Mouse (Mus musculus) bone marrow, adult 2 months (tissue): ENCODE measurements around the gene Klrb1f. TPM values are rescaled to one million over a fixed set of nuclear protein-coding genes. Genes with fewer than 3 reads are reported as not detected.
"Not testable (repeated sequence)": the region's sequence is repeated elsewhere in the genome, so short reads cannot be mapped to it uniquely, and the experiment has no call there.

Experiments
- H3K27ac ChIP-seq: fragments of 200-500 bp; 2 replicates; pipeline ENCODE4 v1.5.1; 2012; ENCODE audit warnings: low read depth, mild to moderate bottlenecking, control low read depth, inconsistent platforms, low read length; ENCODE audit not compliant: control insufficient read depth, poor library complexity, insufficient read depth
- H3K4me1 ChIP-seq: fragments of 200-500 bp; 2 replicates; pipeline ENCODE4 v1.6.1; 2011; ENCODE audit warnings: low read length; ENCODE audit not compliant: control insufficient read depth, insufficient read depth
- H3K4me3 ChIP-seq: fragments of 200-500 bp; replicated peaks from 2 replicates; pipeline ENCODE3; 2011; ENCODE audit warnings: mild to moderate bottlenecking, low read depth, low read length, control low read depth; ENCODE audit not compliant: control insufficient read depth
- CTCF ChIP-seq: fragments of 200-500 bp; IDR thresholded peaks from 2 replicates; pipeline ENCODE4 v1.5.1; 2011; ENCODE audit warnings: low read length, control low read depth; ENCODE audit not compliant: control insufficient read depth, insufficient read depth
- POLR2A ChIP-seq: fragments of 200-500 bp; IDR thresholded peaks from 2 replicates; pipeline ENCODE4 v1.6.1; 2011; ENCODE audit warnings: low read depth, mild to moderate bottlenecking, control low read depth, low read length, borderline replicate concordance; ENCODE audit not compliant: control insufficient read depth
- WGBS: fragments of 180-500 bp; shearing (Covaris S2); methylation state at CpG from one replicate; pipeline ENCODE4 v1.1.7; 2018; 5-methylcytosine and 5-hydroxymethylcytosine counted together
- polyA plus RNA-seq: library from polyadenylated mRNA; stranded (reverse); fragments of >200 nt; gene quantifications from 2 replicates; pipeline ENCODE4 v1.2.4, GENCODE M21; 2011; ENCODE audit warnings: low replicate concordance; ENCODE audit not compliant: missing spikeins, insufficient read depth, insufficient read length

The Klrb1f gene
- polyA plus RNA-seq = 3.8 TPM in 1 of 2 replicates, not detected in the other

DNA sequence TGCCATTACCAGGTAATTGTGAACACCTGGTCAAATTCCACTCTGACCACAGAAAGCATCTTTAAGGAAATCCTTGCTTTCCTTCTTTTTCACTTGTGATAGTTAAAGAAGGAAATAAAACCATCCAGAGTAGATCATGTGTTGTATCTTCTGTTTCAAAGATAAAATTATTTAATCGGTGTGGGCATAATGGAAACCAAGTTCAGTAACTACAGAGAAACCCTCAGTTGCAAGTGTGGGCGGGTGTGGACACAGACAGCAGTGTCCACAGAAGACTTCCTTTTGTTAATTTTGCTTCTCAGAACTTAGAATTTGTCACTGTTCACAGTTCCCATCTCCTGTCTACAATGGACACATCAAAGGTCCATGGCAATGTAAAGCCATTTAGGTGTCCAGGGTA lies at the start of gene Klrb1f:
TSS of gene Klrb1f (plus strand) at position 301 of the 400 bp plus-strand sequence.
- WGBS = 48% methylated on average over 2 of the region's 2 CpGs
- no peak within 1 kb of the TSS for H3K4me3 ChIP-seq
- TF ChIP-seq CTCF = no peak
- H3K27ac ChIP-seq = no peak within 1 kb of the TSS
- H3K4me1 ChIP-seq = no peaks in the 10 kb centered on the region; the same call in 1 of the 2 replicates

DNA sequence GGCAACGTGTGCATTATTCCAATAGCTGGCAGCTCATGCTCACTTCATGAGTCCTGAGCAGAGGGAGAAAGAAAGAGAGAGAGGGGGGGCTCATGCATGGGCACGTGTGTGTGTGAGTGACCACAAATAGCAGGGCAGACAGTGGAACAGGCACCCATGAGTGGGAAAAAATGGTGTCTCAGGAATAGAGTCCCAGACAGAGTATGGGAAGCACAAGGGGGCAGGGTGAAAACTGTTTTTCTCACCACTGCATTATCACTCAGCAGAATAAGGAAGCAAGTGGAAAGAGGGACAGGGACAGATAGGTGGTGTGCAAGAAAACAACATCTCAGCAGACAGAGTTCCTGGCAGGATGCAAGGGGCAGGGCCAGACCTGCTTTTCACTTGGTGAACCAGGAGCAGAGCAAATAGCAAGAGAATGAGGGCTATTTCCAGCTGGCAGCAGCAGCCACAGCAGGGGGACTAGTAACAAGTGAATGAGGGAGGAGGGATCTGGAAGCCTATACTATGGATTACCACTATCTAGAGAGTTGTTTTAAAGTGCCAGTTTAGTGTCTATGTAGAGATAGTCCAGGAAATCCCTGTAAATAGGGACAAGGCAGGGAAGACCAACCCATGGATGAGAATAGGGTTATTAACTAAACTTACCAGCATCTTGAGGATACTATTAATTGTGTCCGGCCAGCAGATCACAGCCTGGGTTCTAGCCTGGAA lies 49.5 kb upstream of the Klrb1f start:
- no peak overlapping the region for H3K27ac ChIP-seq
- TF ChIP-seq POLR2A (no peak), CTCF (no peak)
- WGBS = 19% methylated on average over 3 of the region's 3 CpGs
- peak overlapping the region; percentile 26 for H3K4me3 ChIP-seq
- H3K4me1 ChIP-seq = peaks cover 3% of the 10 kb centered on the region; the same call in 1 of the 2 replicates

DNA sequence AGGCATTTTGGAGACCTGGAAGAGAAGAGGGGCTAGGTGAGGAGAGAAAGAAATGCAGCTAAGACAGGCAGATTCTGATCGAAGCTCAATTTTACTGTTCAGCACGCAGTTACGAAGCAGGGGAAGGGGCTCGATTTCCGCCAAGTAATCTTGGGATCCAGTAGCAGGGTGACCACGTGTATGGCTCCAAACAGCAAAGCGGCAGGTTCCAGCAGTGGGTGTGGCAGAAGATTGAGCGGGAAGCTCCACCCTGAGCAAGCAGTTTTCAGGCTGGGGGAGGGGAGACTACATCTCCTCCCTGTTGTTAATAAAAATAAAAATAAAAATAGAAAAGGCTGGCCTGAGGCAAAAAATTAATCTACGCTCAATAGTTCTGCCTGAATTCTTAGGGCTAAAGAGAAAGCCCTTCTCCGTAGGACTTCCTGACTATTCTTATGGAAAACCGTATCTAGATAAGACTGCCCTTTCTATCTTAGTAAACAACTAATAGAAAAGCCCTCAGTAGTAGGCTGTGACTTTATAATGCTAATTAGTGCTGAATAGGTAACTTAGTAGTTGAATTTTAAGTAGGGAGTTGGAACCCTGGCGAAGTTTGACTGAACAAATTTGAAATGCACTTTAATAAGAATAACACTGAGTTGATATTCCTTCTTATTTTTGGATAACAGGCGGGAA lies 48.8 kb upstream of the Klrb1f start:
- H3K27ac ChIP-seq = no peak overlapping the region
- H3K4me1 ChIP-seq = peaks cover 3% of the 10 kb centered on the region; the same call in 1 of the 2 replicates
- 49% methylated on average over 13 of the region's 13 CpGs for WGBS
- peak overlapping the region; percentile 7 for H3K4me3 ChIP-seq
- TF ChIP-seq CTCF (no peak), POLR2A (no peak)

DNA sequence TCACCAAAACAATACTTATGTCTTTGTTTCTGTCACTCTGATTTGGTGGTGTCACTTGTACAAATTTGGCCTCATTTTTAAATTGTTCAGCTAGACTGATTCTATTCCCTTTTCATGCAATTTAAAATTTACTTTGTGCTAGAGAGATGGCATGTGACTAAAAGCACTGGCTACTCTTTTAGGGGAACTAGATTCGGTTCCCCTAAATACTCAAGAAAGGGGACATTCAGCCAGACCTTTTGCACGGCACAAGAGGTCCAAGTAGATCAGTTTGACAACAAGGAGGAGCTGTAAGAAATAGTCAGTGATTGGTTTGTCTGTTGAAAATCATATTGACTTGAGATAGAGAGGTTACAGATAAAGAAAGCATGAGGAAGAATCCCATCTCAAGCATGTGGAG lies 44.3 kb upstream of the Klrb1f start:
- WGBS = 51% methylated on average over 2 of the region's 2 CpGs
- no peak overlapping the region for H3K27ac ChIP-seq
- peaks cover 1% of the 10 kb centered on the region; the same call in 1 of the 2 replicates for H3K4me1 ChIP-seq
- no peak overlapping the region for H3K4me3 ChIP-seq
- TF ChIP-seq CTCF (no peak), POLR2A (no peak)

DNA sequence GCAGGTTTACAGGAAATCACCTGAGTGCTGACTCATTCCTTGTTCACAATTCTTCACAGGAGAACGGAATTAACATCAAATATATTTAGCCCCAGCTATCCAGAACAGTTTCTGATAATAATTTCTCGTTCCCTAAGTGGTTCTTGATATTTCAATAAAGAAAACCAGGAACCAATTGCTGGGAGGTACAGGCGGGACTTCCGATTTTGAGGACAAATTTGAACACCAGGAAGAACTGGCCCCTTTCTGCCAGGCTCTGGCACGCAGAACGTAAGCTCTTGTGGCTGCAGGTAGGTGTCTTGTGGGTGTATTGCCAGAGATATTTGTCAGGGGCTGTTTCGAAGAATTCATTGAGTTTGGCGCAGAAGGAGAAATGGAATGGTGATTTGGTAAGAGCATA lies 37.1 kb upstream of the Klrb1f start:
- TF ChIP-seq POLR2A (no peak), CTCF (no peak)
- Histone ChIP-seq H3K4me3 (no peak overlapping the region), H3K27ac (no peak overlapping the region), H3K4me1 (peaks cover 3% of the 10 kb centered on the region)
- 73% methylated on average over 8 of the region's 8 CpGs for WGBS

DNA sequence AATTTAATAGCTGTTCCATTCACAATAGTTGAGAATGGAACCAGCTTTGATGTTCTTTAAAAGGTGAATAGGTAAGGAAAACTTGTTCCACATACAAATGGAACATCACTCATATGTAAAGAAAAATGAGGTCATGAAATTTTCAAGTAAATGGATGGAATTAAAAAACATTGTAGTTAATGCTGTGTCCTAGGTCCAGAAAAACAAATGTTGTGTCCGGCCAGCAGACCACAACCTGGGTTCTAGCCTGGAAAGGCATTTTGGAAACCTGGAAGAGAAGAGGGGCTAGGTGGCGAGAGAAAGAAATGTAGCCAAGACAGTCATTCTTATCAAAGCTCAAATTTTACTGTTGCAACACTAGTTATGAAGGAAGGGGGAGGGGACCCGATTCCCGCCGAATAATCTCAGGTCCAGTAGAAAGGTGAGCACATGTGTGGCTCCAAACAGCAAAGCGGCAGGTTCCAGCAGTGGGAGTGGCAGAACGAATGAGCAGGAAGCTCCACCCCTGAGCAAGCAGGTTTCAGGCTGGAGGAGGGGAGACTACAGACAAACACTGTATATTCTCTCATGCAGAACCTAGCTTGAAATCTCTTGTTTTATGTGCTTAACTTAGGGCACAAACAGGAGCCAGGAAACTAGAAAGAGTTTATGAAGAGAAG lies 35.7 kb upstream of the Klrb1f start:
- WGBS = 39% methylated on average over 7 of the region's 7 CpGs
- not testable (repeated sequence) for H3K4me3 ChIP-seq, H3K27ac ChIP-seq, H3K4me1 ChIP-seq

DNA sequence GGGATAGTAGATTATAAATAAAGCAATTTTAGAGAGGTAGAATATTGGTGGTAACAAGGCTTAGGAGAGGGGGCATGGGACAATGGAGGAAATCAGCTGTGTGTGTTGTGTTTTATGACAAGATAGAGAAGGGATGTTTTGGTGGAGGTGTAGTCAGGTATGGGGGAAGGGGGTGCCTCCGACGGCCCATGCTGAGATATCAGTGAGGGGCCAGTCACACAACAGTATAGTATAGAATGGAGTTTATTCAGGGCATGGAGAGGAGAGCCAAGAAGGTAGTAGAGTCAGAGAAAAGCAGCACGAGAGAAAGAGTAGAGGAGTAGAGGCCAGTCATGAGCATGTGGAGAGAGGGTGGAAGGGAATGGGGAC lies 35.2 kb upstream of the Klrb1f start:
- Histone ChIP-seq H3K4me1 (peaks cover 3% of the 10 kb centered on the region), H3K27ac (no peak overlapping the region), H3K4me3 (no peak overlapping the region)
- 72% methylated on average over 3 of the region's 3 CpGs for WGBS
- TF ChIP-seq POLR2A = no peak

DNA sequence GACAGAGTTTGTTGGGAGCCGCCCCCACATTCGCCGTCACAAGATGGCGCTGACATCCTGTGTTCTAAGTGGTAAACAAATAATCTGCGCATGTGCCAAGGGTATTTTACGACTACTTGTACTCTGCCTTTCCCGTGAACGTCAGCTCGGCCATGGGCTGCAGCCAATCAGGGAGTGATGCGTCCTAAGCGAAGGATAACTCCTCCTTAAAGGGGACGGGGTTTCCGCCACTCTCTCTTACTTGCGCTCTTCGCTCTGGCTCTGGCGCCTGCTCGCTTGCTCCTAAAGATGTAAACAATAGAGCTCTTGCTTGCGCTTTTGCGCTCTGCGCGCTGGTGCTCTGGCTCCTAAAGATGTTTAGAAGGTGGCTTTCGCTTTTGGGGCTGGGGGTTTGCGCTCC lies 33.7 kb upstream of the Klrb1f start:
- not testable (repeated sequence) for H3K27ac ChIP-seq, H3K4me3 ChIP-seq, H3K4me1 ChIP-seq
- 90% methylated on average over 19 of the region's 23 CpGs for WGBS
